Comparison of ENCODE assay signal across 1 mouse cellular context in genomic region chr13:92354456-92355271, GRCm38 (mm10).
TF ChIP-seq lines count a peak whose summit lies in the region.

Dhfr (plus strand) TSS chr13:92354726.
Msh3 (minus strand) TSS chr13:92355003.

TF ChIP-seq in CH12.LX, 34 proteins besides CTCF, POLR2A, EP300 and RAD21 (continued from another document):
- TF ChIP-seq MAFK (IDR thresholded peaks at IDR 0.05; ENCODE audit: insufficient replicate concordance, low read length) (no peak), CHD2 (IDR thresholded peaks at IDR 0.05; ENCODE audit: low read length) (no peak), CHD1 (IDR thresholded peaks at IDR 0.05; ENCODE audit: low read depth, low read length) (no peak), MEF2A (IDR thresholded peaks at IDR 0.05; ENCODE audit: borderline replicate concordance, low read depth, low read length) (peak; percentile 65; the same call in 1 of the 2 replicates), PAX5 (IDR thresholded peaks at IDR 0.05; ENCODE audit: low read length) (no peak), KAT2A (IDR thresholded peaks at IDR 0.05; ENCODE audit: insufficient replicate concordance, low read length) (0 out of 2 replicates have a peak, but pooled peaks have one; percentile 66), JUND (conservative IDR thresholded peaks at IDR 0.05; ENCODE audit: low read depth, low read length) (no peak), MAZ (IDR thresholded peaks at IDR 0.05; ENCODE audit: low read depth, low read length) (no peak), ZNF384 (IDR thresholded peaks at IDR 0.05; ENCODE audit: low read depth, low read length) (no peak), USF1 (IDR thresholded peaks at IDR 0.05; ENCODE audit: low read depth, low read length) (no peak), E2F4 (IDR thresholded peaks at IDR 0.05; ENCODE audit: insufficient replicate concordance, low read depth, low read length) (peak; percentile 95), ELF1 (IDR thresholded peaks at IDR 0.05; ENCODE audit: low read depth, low read length) (peak; percentile 53), NRF1 (IDR thresholded peaks at IDR 0.05; ENCODE audit: low read depth, low read length) (peak; percentile 91), MXI1 (IDR thresholded peaks at IDR 0.05; ENCODE audit: low read depth, low read length) (peak; percentile 90; the same call in 1 of the 2 replicates), ZKSCAN1 (IDR thresholded peaks at IDR 0.05; ENCODE audit: borderline replicate concordance, low read depth, low read length) (no peak), ZC3H11A (IDR thresholded peaks at IDR 0.05; ENCODE audit: low read depth, low read length) (no peak), SMC3 (IDR thresholded peaks at IDR 0.05; ENCODE audit: low read depth, low read length) (peak; percentile 7), GABPA (IDR thresholded peaks at IDR 0.05; ENCODE audit: insufficient replicate concordance, low read depth, low read length) (no peak), HCFC1 (IDR thresholded peaks at IDR 0.05; ENCODE audit: low read depth, low read length) (peak; percentile 59)
